Mouse (Mus musculus): Measurements from ENCODE around the gene Itgal. TPM values are rescaled to one million over a fixed set of nuclear protein-coding genes. Genes with fewer than 3 reads are reported as not detected.
"Not testable (repeated sequence)": the region's sequence is repeated elsewhere in the genome, so short reads cannot be mapped to it uniquely, and the experiment has no call there.

Itgal gene
- polyA plus RNA-seq, 1 experiment from 2014 or later, result 6.8 TPM

- H3K27me3 ChIP-seq (ENCODE audit: insufficient read depth, low read length), result no peaks in the 10 kb centered on the region
- DNase-seq, result peak; percentile 72
- peak; percentile 96 for ATAC-seq
These were observed 65.4 kb downstream of the Itgal start for GRCm38 (mm10) chr7:127361449-127361848.

GRCm38 (mm10) chr7:127362418-127362817 lies 66.4 kb downstream of the Itgal start:
- TF ChIP-seq CTCF (IDR thresholded peaks at IDR 0.05; ENCODE audit: low read depth), result peak; percentile 91
- WGBS (ENCODE audit: insufficient replicate concordance), result 25% methylated on average over 13 of the region's 13 CpGs

More at GRCm38 (mm10) chr7:127361449-127361848, 65.4 kb downstream of the Itgal start:
- Histone ChIP-seq H3K4me2 (ENCODE audit: low read depth, low read length) (no peak overlapping the region), H3K9ac (replicated peaks) (no peak overlapping the region), H3K27ac (ENCODE audit: low read depth) (no peak overlapping the region), H3K9me3 (ENCODE audit: low read length) (no peaks in the 10 kb centered on the region), H3K36me3 (replicated peaks; ENCODE audit: insufficient read depth, low read length) (no peaks in the 10 kb centered on the region), H3K4me1 (ENCODE audit: insufficient read depth) (0 out of 2 replicates have a peak, but pooled peaks cover 3% of the 10 kb centered on the region), H3K4me3 (ENCODE audit: low read depth, low read length) (no peak overlapping the region)
- WGBS (ENCODE audit: insufficient replicate concordance), result 43% methylated on average over 13 of the region's 13 CpGs
- TF ChIP-seq CTCF (IDR thresholded peaks at IDR 0.05; ENCODE audit: low read depth) (no peak), EP300 (IDR thresholded peaks at IDR 0.05; ENCODE audit: low read depth) (no peak)

GRCm38 (mm10) chr7:127363475-127363921 lies 67.4 kb downstream of the Itgal start:
- Histone ChIP-seq H3K27ac (ENCODE audit: low read depth) (no peak overlapping the region), H3K36me3 (replicated peaks; ENCODE audit: insufficient read depth, low read length) (no peaks in the 10 kb centered on the region), H3K9me3 (ENCODE audit: low read length) (no peaks in the 10 kb centered on the region), H3K9ac (replicated peaks) (peak overlapping the region; percentile 35; the same call in 1 of the 2 replicates), H3K4me1 (ENCODE audit: insufficient read depth) (0 out of 2 replicates have a peak, but pooled peaks cover 3% of the 10 kb centered on the region), H3K27me3 (ENCODE audit: insufficient read depth, low read length) (no peaks in the 10 kb centered on the region), H3K4me3 (ENCODE audit: low read depth, low read length) (peak overlapping the region; percentile 19), H3K4me2 (ENCODE audit: low read depth, low read length) (peak overlapping the region; percentile 54)
- no peak for TF ChIP-seq EP300 (IDR thresholded peaks at IDR 0.05; ENCODE audit: low read depth)
- no peak for TF ChIP-seq CTCF (IDR thresholded peaks at IDR 0.05; ENCODE audit: low read depth)
- DNase-seq (peak; percentile 51), ATAC-seq (no peak)
- WGBS (ENCODE audit: insufficient replicate concordance), result 9% methylated on average over 24 of the region's 24 CpGs

More at GRCm38 (mm10) chr7:127362418-127362817, 66.4 kb downstream of the Itgal start:
- H3K27me3 ChIP-seq (ENCODE audit: insufficient read depth, low read length); H3K9ac ChIP-seq (replicated peaks); H3K4me1 ChIP-seq (ENCODE audit: insufficient read depth); ATAC-seq; H3K9me3 ChIP-seq (ENCODE audit: low read length); H3K36me3 ChIP-seq (replicated peaks; ENCODE audit: insufficient read depth, low read length); H3K27ac ChIP-seq (ENCODE audit: low read depth); DNase-seq: not testable (repeated sequence)
- H3K4me3 ChIP-seq (ENCODE audit: low read depth, low read length), result peak overlapping the region; percentile 31; the same call in 1 of the 2 replicates
- H3K4me2 ChIP-seq (ENCODE audit: low read depth, low read length), result peak overlapping the region; percentile 61

- peak overlapping the region; percentile 54; the same call in 1 of the 2 replicates for H3K4me2 ChIP-seq (ENCODE audit: low read depth, low read length)
These were observed 68.1 kb downstream of the Itgal start for GRCm38 (mm10) chr7:127364166-127364565.

GRCm38 (mm10) chr7:127366249-127366648 lies 70.2 kb downstream of the Itgal start:
- 0 out of 2 replicates have a peak, but pooled peaks cover 3% of the 10 kb centered on the region for H3K4me1 ChIP-seq (ENCODE audit: insufficient read depth)
- no peaks in the 10 kb centered on the region for H3K27me3 ChIP-seq (ENCODE audit: insufficient read depth, low read length)
- no peak overlapping the region for H3K9ac ChIP-seq (replicated peaks)
- H3K9me3 ChIP-seq (ENCODE audit: low read length), result no peaks in the 10 kb centered on the region
- H3K36me3 ChIP-seq (replicated peaks; ENCODE audit: insufficient read depth, low read length), result no peaks in the 10 kb centered on the region
- no peak overlapping the region for H3K4me3 ChIP-seq (ENCODE audit: low read depth, low read length)
- TF ChIP-seq CTCF (IDR thresholded peaks at IDR 0.05; ENCODE audit: low read depth) (no peak), EP300 (IDR thresholded peaks at IDR 0.05; ENCODE audit: low read depth) (no peak)
- 80% methylated on average over 3 of the region's 3 CpGs for WGBS (ENCODE audit: insufficient replicate concordance)
- H3K27ac ChIP-seq (ENCODE audit: low read depth), result no peak overlapping the region
- no peak for DNase-seq
- ATAC-seq, result no peak
- H3K4me2 ChIP-seq (ENCODE audit: low read depth, low read length), result no peak overlapping the region

More at GRCm38 (mm10) chr7:127364166-127364565, 68.1 kb downstream of the Itgal start:
- no peak overlapping the region for H3K27ac ChIP-seq (ENCODE audit: low read depth)
- no peaks in the 10 kb centered on the region for H3K36me3 ChIP-seq (replicated peaks; ENCODE audit: insufficient read depth, low read length)
- DNase-seq, result no peak
- H3K4me3 ChIP-seq (ENCODE audit: low read depth, low read length), result no peak overlapping the region
- H3K9me3 ChIP-seq (ENCODE audit: low read length), result no peaks in the 10 kb centered on the region
- H3K27me3 ChIP-seq (ENCODE audit: insufficient read depth, low read length), result no peaks in the 10 kb centered on the region
- 0 out of 2 replicates have a peak, but pooled peaks cover 3% of the 10 kb centered on the region for H3K4me1 ChIP-seq (ENCODE audit: insufficient read depth)
- no peak for ATAC-seq
- no peak overlapping the region for H3K9ac ChIP-seq (replicated peaks)
- TF ChIP-seq EP300 (IDR thresholded peaks at IDR 0.05; ENCODE audit: low read depth) (no peak), CTCF (IDR thresholded peaks at IDR 0.05; ENCODE audit: low read depth) (no peak)
- WGBS (ENCODE audit: insufficient replicate concordance), result 72% methylated on average over 4 of the region's 4 CpGs

- 55% methylated on average over 2 of the region's 2 CpGs for WGBS (ENCODE audit: insufficient replicate concordance)
- H3K4me3 ChIP-seq (ENCODE audit: low read depth, low read length), result no peak overlapping the region
- DNase-seq (no peak), ATAC-seq (no peak)
- no peaks in the 10 kb centered on the region for H3K27me3 ChIP-seq (ENCODE audit: insufficient read depth, low read length)
- no peak overlapping the region for H3K27ac ChIP-seq (ENCODE audit: low read depth)
- no peaks in the 10 kb centered on the region for H3K9me3 ChIP-seq (ENCODE audit: low read length)
- H3K4me1 ChIP-seq (ENCODE audit: insufficient read depth), result peaks cover 6% of the 10 kb centered on the region
- H3K9ac ChIP-seq (replicated peaks), result no peak overlapping the region
- H3K36me3 ChIP-seq (replicated peaks; ENCODE audit: insufficient read depth, low read length), result no peaks in the 10 kb centered on the region
- no peak overlapping the region for H3K4me2 ChIP-seq (ENCODE audit: low read depth, low read length)
- TF ChIP-seq EP300 (IDR thresholded peaks at IDR 0.05; ENCODE audit: low read depth), result no peak
These were observed 75.2 kb downstream of the Itgal start for GRCm38 (mm10) chr7:127371213-127371612.
